Mouse (Mus musculus): ENCODE data around the gene Tbc1d22a.

Tbc1d22a gene

GRCm38 (mm10) chr15:86276538-86277264 is 62.4 kb downstream of the Tbc1d22a start:
- DNase-seq (ENCODE audit: extremely low read depth, low read depth, low spot score) = no peak

GRCm38 (mm10) chr15:86277428-86277827 is 63.2 kb downstream of the Tbc1d22a start:
- no peak for DNase-seq (ENCODE audit: extremely low read depth, low read depth, low spot score)

- DNase-seq (ENCODE audit: extremely low read depth, low read depth, low spot score) = no peak
Observed at GRCm38 (mm10) chr15:86279059-86279974, 65.1 kb downstream of the Tbc1d22a start.

GRCm38 (mm10) chr15:86280137-86280536 is 65.9 kb downstream of the Tbc1d22a start:
- no peak for DNase-seq (ENCODE audit: extremely low read depth, low read depth, low spot score)

- no peak for DNase-seq (ENCODE audit: extremely low read depth, low read depth, low spot score)
Observed at GRCm38 (mm10) chr15:86283238-86283637, 69.0 kb downstream of the Tbc1d22a start.

GRCm38 (mm10) chr15:86285296-86285695 is 71.0 kb downstream of the Tbc1d22a start:
- no peak for DNase-seq (ENCODE audit: extremely low read depth, low read depth, low spot score)

GRCm38 (mm10) chr15:86290074-86290473 is 75.8 kb downstream of the Tbc1d22a start:
- no peak for DNase-seq (ENCODE audit: extremely low read depth, low read depth, low spot score)

- DNase-seq (ENCODE audit: extremely low read depth, low read depth, low spot score) = no peak
Observed at GRCm38 (mm10) chr15:86292288-86292687, 78.0 kb downstream of the Tbc1d22a start.

GRCm38 (mm10) chr15:86294426-86294825 is 80.2 kb downstream of the Tbc1d22a start:
- no peak for DNase-seq (ENCODE audit: extremely low read depth, low read depth, low spot score)

- no peak for DNase-seq (ENCODE audit: extremely low read depth, low read depth, low spot score)
Observed at GRCm38 (mm10) chr15:86295722-86296288, 81.5 kb downstream of the Tbc1d22a start.

- DNase-seq (ENCODE audit: extremely low read depth, low read depth, low spot score) = no peak
Observed at GRCm38 (mm10) chr15:86297281-86297680, 83.0 kb downstream of the Tbc1d22a start.

GRCm38 (mm10) chr15:86303876-86304275 is 89.6 kb downstream of the Tbc1d22a start:
- DNase-seq (ENCODE audit: extremely low read depth, low read depth, low spot score) = no peak

- no peak for DNase-seq (ENCODE audit: extremely low read depth, low read depth, low spot score)
Observed at GRCm38 (mm10) chr15:86304861-86305260, 90.6 kb downstream of the Tbc1d22a start.

- DNase-seq (ENCODE audit: extremely low read depth, low read depth, low spot score) = no peak
Observed at GRCm38 (mm10) chr15:86305290-86305689, 91.0 kb downstream of the Tbc1d22a start.

- no peak for DNase-seq (ENCODE audit: extremely low read depth, low read depth, low spot score)
Observed at GRCm38 (mm10) chr15:86309213-86309829, 95.1 kb downstream of the Tbc1d22a start.

- DNase-seq (ENCODE audit: extremely low read depth, low read depth, low spot score) = no peak
Observed at GRCm38 (mm10) chr15:86320803-86321510, 106.7 kb downstream of the Tbc1d22a start.

- no peak for DNase-seq (ENCODE audit: extremely low read depth, low read depth, low spot score)
Observed at GRCm38 (mm10) chr15:86326341-86326740, 112.1 kb downstream of the Tbc1d22a start.

GRCm38 (mm10) chr15:86329911-86330310 is 115.7 kb downstream of the Tbc1d22a start:
- DNase-seq (ENCODE audit: extremely low read depth, low read depth, low spot score) = no peak

GRCm38 (mm10) chr15:86330454-86330853 is 116.2 kb downstream of the Tbc1d22a start:
- no peak for DNase-seq (ENCODE audit: extremely low read depth, low read depth, low spot score)

- no peak for DNase-seq (ENCODE audit: extremely low read depth, low read depth, low spot score)
Observed at GRCm38 (mm10) chr15:86331501-86332245, 117.4 kb downstream of the Tbc1d22a start.
